Mouse (Mus musculus): ENCODE measurements around the gene Satl1. TPM values are rescaled to one million over a fixed set of nuclear protein-coding genes. Genes with fewer than 3 reads are reported as not detected.
"Not testable (repeated sequence)": the region's sequence is repeated elsewhere in the genome, so short reads cannot be mapped to it uniquely, and the experiment has no call there.

Satl1 gene
- not detected in 2 replicates for polyA plus RNA-seq (2012; ENCODE audit: insufficient read depth, insufficient read length, missing spikeins)

DNA sequence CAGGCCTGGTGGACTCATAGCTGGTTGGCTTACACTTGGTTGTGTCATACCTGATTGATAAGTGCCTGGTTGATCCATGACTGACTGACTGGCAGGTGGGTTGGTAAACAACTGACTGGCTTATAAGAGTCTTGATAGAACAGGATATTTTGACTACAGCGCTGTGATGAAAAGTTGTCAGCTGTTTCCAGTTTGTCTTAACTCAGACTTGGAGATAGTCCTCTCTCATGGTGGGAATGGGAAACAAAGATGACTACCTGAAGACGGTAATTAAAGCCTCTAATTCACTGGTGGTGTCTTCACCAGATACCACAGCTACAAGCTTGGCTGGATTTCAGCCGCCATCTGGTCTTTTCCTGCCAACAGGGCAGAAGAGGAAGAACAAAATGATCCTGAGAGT, at the start of gene Satl1:
Satl1 (minus strand) TSS at position 101 of the 400 bp plus-strand sequence.
- H3K4me3 ChIP-seq (ENCODE audit: insufficient read depth, low read depth, low read length): no peak within 1 kb of the TSS
- H3K4me1 ChIP-seq (ENCODE audit: control insufficient read depth, insufficient read depth, insufficient read length, low read length): no peaks in the 10 kb centered on the region
- H3K27ac ChIP-seq (replicated peaks; ENCODE audit: low read depth, low read length): no peak within 1 kb of the TSS

DNA sequence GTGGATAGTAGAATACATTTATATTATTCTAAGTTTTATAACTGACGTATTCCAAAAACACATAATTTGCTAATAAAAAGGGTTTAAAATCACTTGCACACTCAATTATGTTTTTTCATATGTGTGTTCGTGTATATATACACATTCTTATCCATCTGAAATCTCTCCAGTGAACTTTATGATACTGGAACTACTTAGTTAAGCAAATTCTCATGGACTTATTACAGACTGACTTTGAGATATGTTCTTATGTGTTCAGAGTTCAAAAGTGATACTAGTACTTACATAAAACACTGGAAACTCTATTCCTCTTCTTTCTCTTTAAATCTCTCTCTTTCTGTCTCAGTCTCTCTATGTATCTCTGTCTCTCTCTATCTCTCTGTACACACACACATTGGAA, 31.5 kb upstream of the Satl1 start:
- Histone ChIP-seq H3K4me3 (ENCODE audit: insufficient read depth, low read depth, low read length) (no peak overlapping the region), H3K4me1 (ENCODE audit: control insufficient read depth, insufficient read depth, insufficient read length, low read length) (no peaks in the 10 kb centered on the region)

DNA sequence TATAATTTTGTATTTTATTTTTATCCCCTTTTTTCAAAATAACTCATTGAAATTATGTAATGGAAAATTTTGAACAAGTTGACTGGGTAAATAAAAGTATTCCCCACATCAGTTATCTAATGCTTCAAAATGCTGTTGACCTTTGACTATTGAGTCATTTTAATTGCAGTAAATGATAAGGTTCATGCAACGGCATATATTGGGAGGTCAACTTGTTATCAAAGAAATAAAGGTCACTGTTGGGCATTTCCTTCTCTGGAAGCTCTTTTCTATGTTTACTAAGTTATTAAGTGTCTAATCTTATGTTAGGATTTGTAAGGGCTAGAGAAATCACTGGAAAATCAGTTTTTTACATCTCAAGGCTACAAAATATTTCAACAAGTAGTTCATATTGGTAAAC, 31.0 kb upstream of the Satl1 start:
- no peak overlapping the region for H3K4me3 ChIP-seq (ENCODE audit: insufficient read depth, low read depth, low read length)
- no peaks in the 10 kb centered on the region for H3K4me1 ChIP-seq (ENCODE audit: control insufficient read depth, insufficient read depth, insufficient read length, low read length)
- no peak overlapping the region for H3K27ac ChIP-seq (replicated peaks; ENCODE audit: low read depth, low read length)

More for the DNA sequence above, 31.5 kb upstream of the Satl1 start:
- no peak overlapping the region for H3K27ac ChIP-seq (replicated peaks; ENCODE audit: low read depth, low read length)

DNA sequence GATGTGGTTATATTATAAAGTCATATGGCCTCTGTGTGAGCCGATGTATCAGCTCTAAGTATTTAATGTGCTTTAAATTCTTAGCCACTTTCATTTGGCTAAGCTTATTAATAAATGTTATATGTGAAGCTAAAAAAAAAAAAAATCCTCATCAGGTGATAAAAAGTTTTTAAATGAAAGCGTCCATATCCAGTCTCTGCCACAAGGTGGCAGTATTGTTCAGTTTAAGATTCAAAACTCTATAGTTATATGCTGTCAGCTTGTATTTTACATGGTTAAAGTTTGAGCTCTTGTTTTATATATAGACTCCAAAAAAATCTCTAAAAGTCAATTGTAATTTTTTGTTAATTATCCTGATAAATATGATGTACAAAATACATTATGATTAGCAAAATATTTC, 16.4 kb upstream of the Satl1 start:
- not testable (repeated sequence) for H3K4me1 ChIP-seq (ENCODE audit: control insufficient read depth, insufficient read depth, insufficient read length, low read length); H3K27ac ChIP-seq (replicated peaks; ENCODE audit: low read depth, low read length); H3K4me3 ChIP-seq (ENCODE audit: insufficient read depth, low read depth, low read length)

DNA sequence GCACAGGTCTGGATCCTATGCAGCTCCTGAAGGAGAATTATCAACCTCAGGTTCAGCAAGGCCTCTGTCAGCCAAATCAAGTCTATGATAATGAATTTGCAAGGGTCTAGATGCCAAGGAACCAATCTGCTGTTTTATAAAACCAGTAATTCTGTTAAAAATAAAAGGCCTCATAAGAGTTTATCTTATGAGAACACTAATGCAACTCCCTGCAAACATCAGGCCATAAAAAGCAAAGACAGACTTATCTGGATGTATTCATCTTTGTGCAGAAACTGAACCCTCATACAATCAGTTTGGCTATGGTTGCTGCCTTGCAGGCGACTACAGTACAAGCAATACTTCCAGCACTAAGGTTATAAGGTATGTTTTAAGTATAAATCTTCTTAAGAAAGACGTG, 5.7 kb upstream of the Satl1 start:
- Histone ChIP-seq H3K27ac (replicated peaks; ENCODE audit: low read depth, low read length) (no peak overlapping the region), H3K4me3 (ENCODE audit: insufficient read depth, low read depth, low read length) (no peak overlapping the region), H3K4me1 (ENCODE audit: control insufficient read depth, insufficient read depth, insufficient read length, low read length) (no peaks in the 10 kb centered on the region)

DNA sequence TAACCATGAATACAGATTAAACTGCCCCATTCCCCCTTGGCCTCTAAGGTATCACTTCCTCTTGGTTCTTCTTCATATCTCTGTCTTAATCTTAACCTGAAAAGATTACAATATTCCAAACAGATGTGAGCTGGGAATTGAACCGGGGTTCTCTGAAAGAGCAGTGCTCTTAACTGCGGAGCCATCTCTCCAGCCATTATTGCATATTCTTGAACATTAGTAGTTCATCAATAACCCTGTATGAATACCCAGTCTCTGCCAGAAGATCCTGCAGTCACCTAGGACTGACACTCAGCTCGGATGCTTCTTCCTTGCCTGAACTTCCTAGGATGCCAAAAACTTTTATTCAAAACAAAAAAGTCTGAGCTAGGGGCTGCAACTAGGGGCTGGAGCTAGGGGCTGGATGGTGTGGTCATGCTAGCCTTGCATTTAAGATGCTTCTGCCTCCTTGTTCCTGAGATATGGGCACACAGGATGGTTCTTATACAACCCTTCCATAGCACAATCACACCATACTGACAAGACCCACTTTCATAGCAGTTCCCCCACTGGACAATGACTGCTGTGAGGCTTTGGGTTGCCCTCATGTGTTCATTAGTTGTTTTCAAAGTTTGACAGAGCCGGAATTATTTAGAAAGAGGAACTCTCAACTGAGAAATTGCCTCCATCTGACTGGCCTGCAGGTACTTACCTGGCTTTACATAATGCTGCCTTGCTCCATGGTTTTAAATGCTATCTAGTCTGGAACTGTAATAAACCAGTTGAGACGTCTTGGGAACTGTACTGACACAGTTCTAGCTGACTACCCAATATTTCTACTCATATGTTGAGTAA, 35.8 kb downstream of the Satl1 start:
- not testable (repeated sequence) for H3K27ac ChIP-seq (replicated peaks; ENCODE audit: low read depth, low read length); H3K4me1 ChIP-seq (ENCODE audit: control insufficient read depth, insufficient read depth, insufficient read length, low read length); H3K4me3 ChIP-seq (ENCODE audit: insufficient read depth, low read depth, low read length)

DNA sequence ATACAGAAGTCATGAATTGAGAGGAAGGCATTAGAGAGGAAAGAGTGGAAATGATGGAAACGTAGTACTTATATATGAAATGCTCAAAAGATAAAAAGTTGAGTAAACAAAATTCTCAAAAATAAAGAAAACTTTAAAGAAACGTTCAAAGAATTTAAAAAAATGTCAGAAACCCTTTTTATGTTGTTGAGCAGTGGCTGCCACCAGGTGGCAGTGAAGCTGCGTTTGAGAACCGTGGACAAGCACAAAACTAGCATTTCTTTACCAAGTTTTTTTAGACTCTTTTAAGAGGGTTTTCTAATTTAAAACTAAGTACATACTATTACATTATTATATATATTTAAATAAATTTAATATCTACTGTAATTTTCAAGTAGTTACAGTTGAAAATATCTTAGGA, 38.2 kb downstream of the Satl1 start:
- Histone ChIP-seq H3K27ac (replicated peaks; ENCODE audit: low read depth, low read length) (no peak overlapping the region), H3K4me1 (ENCODE audit: control insufficient read depth, insufficient read depth, insufficient read length, low read length) (no peaks in the 10 kb centered on the region), H3K4me3 (ENCODE audit: insufficient read depth, low read depth, low read length) (no peak overlapping the region)

DNA sequence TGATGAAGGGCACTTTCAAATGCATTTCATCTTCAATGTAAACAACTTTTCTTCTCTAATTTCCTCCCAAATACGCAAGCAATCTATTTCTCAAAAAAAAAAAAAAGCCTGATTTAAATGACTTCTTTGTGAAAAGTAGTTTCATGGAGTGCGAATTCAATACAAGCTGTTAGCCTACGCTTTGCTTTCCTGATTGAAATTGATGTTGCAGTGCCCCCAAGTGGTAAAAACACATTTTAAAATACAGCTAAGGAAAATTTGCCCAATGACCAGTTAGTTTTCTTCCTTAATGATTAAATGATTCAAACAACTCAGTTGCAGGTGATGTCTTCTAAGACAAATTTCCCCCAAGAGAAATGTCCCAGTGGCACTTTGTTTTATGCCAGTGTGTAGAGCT, 58.2 kb downstream of the Satl1 start:
- Histone ChIP-seq H3K4me3 (ENCODE audit: insufficient read depth, low read depth, low read length) (no peak overlapping the region), H3K4me1 (ENCODE audit: control insufficient read depth, insufficient read depth, insufficient read length, low read length) (no peaks in the 10 kb centered on the region)

DNA sequence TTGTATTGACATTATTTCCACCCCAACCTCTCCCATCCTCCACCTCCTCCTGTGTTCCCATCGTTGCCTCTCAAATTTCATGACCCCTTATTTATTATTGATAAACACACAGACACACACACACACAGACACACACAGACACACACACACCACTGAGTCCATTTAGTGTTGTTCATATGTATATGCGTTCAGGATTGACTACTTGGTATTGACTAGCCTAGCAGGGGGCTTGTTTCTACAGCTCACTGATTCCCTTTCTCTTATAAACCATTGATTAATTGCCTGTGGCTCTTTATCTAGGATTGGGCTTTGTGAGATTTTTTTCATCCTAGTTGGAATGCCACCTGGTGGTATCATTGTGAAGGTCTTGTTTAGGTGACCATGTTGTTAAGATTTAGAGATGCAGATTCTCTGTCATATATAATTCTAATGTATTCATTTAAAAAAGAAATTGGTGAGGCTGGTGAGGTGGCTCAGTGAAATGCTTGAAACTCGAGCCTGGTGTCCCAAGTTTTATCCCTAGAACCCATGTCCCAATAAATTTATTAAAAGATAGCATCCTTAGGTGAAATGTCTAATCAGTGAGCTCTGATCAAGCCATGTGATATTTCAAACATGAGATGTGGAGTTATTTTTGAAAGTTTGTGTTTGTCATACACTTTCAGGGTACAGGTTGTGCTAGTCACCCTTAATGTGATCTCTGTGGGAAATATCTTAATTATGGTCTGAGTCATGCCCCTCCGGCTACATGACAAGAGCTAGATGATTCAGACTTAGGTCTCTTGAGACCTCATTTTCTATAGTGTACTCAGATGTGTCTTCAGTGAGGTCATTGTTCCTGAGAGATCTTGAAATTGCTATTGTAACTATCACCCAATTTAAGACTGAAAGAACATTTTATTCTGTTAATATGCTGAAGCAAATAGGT, 58.8 kb downstream of the Satl1 start:
- Histone ChIP-seq H3K4me1 (ENCODE audit: control insufficient read depth, insufficient read depth, insufficient read length, low read length) (no peaks in the 10 kb centered on the region), H3K4me3 (ENCODE audit: insufficient read depth, low read depth, low read length) (no peak overlapping the region), H3K27ac (replicated peaks; ENCODE audit: low read depth, low read length) (no peak overlapping the region)

More for the DNA sequence above, 58.2 kb downstream of the Satl1 start:
- no peak overlapping the region for H3K27ac ChIP-seq (replicated peaks; ENCODE audit: low read depth, low read length)

DNA sequence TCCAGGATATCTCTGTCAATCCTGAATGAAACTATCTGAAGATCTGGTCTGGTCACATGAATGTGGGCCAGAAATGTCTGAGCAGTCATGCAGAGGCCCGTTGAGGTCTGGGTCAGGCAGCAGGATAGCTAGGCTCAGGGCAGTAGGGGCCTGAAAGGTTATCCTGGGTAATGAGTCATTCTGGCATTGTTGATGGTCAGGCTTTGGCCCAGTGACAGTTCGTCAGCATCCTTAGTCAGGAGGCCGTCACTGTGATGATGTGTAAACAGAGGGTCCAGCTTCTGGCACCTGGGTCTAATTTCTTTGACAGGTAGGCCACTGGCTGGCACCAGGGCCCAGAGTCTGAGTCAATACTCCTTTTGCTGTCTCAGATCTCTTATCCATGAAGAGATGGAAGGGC, 67.1 kb downstream of the Satl1 start:
- H3K4me1 ChIP-seq (ENCODE audit: control insufficient read depth, insufficient read depth, insufficient read length, low read length): no peaks in the 10 kb centered on the region
- no peak overlapping the region for H3K27ac ChIP-seq (replicated peaks; ENCODE audit: low read depth, low read length)
- no peak overlapping the region for H3K4me3 ChIP-seq (ENCODE audit: insufficient read depth, low read depth, low read length)

Other genes with a start within 250 kb of the Satl1 start
- gene 4933403O08Rik, start 167.7 kb downstream of the Satl1 start, polyA plus RNA-seq (2012; ENCODE audit: insufficient read depth, insufficient read length, missing spikeins): not detected in 2 replicates
- 144 and 157 TPM in 2 replicates for gene Apool, start 95.4 kb downstream of the Satl1 start, polyA plus RNA-seq (2012; ENCODE audit: insufficient read depth, insufficient read length, missing spikeins)
- not detected in 2 replicates for gene 2010106E10Rik, start 88.5 kb upstream of the Satl1 start, polyA plus RNA-seq (2012; ENCODE audit: insufficient read depth, insufficient read length, missing spikeins)
- gene Zfp711, start 193.7 kb upstream of the Satl1 start, polyA plus RNA-seq (2012; ENCODE audit: insufficient read depth, insufficient read length, missing spikeins): not detected in 2 replicates